Mouse (Mus musculus) ZHBTc4 (cell line): ENCODE measurements around the gene Dok3.

Experiments used
- DNase-seq: peaks from one replicate; pipeline ENCODE4 v3.0.0-alpha.2; 2011; ENCODE audit warnings: low read depth, low spot score

Gene Dok3

DNA sequence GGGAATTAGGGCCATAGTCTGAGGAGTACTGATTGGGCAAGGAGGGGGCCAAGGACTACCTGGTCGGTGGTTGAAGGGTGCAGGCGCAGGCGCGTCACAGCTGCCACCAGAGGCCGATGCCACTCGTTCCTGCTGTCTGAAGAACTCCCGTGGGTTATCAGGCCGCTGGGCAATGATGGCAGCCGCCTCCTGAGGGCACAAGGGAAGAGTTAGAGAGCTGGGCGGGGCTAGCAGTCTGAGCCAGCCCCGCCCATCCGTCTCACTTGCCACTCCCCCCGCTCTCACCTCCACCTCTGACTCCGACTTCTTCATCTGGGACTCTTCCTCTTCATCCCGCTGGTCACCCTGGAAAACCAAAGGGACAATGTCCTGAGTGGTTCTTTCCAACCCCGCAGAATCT is 51.6 kb downstream of the Dok3 start:
- peak; percentile 51 for DNase-seq

DNA sequence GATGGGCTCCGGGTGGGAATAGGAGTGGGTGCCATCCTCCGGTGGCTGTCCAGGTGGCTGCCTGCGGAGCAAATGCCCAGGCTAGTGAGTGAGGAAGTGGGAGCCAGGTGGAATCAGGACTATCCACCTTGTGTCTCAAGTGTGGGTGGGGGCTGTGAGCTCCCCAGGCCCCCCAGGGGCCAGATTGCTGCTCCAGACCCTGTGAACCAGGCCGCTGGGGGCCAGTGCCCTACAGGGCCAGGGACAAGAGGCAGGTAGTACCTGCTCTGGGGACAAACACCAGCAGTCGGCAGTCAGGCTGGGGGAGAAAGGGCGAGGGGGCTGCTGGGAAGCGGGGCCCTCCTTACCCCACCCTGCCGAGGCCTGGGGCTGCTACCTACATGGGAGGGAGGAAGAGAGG is 52.8 kb downstream of the Dok3 start:
- DNase-seq: no peak

DNA sequence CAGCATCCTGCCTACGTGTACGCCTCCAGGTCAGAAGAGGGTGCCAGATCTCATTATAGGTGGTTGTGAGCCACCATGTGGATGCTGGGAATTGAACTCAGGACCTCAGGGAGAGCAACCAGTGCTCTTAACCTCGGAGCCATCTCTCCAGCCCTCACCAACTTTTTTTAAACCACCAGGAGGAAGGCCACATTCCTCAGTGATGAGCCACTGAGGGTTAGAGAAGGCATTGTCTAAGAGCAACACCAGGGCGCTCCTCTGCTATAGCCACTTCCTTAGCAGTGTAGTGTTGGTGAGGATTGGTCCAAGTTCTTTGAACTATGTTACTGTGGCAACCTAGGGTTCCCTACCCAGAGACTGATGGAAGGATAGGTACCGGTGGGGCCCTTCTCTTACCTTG is 53.3 kb downstream of the Dok3 start:
- DNase-seq: no peak

DNA sequence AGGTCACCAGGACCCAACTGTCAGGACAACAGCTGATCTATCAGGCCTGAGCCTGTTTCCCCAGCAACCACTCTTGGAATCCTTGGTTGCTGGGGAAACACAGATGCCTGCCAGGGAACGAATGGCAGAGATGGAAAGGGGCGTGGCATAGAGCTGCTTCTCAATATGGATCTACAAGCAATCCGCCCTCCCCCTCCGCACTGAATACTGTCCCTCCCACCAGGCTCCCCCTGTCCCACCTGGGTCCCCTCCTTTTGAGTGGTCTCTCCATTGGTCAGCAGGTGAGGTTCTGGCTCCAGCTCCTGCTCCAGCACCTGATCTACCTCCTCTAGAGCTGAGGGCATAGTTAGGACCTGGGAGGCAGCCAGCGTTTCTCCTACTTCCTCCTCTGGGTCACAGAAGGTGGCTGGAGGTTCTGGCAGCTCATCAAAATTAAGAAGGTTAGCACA is 54.5 kb downstream of the Dok3 start:
- peak; percentile 43 for DNase-seq

DNA sequence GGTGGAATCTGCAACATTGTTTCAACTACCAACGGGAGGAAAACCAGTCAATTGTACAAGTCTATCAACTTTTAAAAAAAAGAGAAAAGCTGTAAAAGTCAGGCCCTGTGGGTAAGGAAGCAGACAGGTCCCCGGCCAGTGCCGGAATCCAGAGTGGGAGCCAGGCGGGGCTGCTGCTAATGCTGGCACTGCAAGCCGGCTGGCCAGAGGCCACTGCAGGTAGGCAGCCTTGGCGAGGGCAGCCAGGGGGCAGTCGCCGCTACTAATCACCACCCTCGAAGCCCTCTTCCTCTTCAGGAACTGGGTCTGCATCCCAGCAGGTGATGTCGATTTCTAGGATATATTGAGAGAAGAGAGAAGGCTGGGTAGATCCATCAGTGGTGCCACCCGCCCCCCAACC is 55.1 kb downstream of the Dok3 start:
- no peak for DNase-seq
